Mouse (Mus musculus) lung, postnatal 10 days (tissue): Measurements from ENCODE around the gene Parp6.

ENCODE experiments used
- DNase-seq: peaks from one replicate; pipeline ENCODE4 v3.0.0; 2021

The Parp6 gene

DNA sequence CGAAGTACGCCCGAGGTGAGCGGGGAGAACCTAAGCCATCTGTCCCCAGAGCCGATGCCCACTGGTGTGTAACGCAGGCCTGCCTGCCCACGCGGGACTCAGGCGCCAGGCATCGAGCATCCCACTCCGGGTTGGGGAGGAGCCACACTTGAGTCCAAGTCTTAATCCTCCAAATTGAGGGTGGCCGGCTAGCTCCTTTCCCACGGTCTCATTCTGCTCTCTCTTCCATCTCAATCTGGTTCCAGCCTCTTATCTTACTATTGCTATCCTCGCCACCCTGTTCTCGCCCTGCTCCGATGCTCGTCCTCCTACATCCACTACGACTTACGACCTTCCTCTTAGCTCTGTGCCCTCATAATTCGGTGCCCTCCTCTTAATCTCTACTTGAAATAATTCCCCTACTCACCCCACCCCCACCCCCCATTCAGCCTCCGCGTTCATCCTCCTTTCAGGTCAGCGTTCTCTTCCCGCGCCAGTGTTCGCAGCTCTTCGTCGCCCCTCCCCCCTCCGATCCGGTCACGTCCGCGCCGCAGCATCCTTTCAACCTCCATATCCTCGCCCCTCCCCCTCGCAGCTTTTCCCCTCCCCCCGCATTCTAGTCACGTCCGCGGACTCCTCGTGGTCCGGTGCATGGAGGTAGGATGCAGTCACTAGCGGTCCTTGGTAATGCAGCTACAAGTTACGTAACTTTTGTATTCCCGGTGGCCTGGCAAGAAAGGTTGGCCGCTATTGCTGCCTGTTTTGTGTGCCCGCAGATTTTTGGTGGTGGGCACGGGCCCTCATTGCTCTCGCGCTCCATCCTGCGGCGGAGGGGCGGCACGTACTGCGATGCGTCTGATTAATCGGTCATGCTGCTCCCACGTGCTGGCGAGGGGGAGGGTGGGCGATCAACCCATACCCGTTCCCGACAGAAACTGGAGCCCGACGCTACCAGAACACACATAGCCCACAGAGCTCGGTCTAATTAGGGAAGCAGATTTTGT, 39.8 kb downstream of the Parp6 start:
- DNase-seq = peak; percentile 85

DNA sequence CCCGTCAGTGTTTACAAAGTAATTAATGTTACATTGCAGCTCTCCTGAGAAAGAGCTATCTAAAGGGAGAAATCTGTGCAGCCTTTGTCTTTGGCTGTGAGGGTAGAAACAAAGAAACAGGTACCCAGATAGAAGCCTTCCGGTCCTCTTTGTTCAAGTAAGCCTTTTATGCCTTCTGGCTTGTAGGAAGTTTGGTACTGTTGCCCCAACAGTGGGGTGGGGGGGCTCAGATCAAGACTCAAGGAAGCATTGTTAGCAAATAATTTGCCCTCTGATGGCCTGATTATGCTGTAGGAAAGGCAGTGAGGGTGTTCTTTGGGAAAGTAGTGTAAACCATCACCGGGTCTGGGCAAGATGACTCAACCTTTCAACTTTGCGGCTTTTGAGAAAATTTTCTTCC, 41.1 kb downstream of the Parp6 start:
- DNase-seq = no peak

DNA sequence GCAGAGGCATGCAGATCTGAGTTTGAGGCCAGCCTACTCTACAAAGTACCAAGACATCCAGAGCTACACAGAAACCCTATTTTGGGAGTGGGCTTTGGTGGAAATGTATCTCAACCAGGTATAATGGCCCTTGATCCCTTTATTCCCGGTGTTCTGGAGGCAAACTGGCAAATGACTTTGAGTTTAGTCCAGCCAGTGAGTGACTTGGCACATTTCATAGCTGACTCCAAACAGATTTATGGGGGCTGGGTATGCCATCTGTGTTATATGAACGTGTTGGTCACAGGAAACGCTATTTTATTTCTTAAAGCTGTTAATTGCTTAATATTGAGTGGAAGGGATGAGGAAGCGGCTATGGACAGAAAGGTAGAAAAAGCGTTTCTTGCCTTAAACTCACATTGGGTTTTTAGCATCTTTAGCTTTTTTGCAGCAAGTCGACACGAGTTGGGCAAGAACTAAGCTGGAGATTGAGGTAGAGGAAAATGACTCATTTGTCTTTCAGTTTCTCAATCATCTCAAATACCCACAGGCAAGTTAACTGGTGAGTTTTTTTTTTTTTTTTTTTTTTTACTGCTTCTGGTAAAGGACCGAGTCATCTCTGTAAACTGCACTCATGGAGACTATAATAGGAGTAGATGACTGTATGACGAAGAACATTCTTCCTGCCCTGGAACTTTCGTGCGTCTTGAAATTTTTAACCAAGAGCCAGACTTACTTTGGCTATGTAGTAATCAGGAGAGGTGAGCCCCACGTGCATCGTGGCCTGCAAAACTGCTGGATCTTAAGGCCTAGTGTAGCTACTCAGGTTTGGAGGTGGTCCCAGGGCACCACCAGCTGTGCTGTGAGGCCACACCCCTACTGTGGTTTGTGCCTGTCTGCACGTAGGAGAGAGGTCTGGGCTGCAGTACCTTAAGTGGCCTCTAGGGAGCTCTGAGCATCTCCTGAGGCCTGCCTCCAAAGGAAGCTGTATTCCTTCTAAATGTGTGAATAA, 42.2 kb downstream of the Parp6 start:
- peak; percentile 94 for DNase-seq

DNA sequence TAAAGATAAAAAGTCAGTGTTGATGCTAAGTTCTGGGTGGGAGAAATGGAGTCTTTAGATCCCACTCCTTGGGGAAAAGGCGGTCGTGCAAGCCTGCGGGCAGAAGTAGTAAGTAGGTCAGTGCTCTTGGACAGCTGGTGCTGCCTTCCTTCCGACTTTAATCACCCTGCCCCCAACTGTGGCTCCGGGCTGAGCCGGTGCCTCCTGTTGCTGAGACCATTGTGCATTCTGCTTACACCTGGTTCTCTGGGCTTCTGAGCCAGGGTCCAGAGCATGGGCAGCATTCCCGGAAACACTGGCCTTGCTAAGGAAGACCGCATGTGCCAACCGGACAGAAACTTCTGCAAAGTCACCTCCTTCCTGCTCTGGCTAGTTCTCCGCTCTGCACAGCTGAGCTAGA, 43.3 kb downstream of the Parp6 start:
- peak; percentile 56 for DNase-seq

DNA sequence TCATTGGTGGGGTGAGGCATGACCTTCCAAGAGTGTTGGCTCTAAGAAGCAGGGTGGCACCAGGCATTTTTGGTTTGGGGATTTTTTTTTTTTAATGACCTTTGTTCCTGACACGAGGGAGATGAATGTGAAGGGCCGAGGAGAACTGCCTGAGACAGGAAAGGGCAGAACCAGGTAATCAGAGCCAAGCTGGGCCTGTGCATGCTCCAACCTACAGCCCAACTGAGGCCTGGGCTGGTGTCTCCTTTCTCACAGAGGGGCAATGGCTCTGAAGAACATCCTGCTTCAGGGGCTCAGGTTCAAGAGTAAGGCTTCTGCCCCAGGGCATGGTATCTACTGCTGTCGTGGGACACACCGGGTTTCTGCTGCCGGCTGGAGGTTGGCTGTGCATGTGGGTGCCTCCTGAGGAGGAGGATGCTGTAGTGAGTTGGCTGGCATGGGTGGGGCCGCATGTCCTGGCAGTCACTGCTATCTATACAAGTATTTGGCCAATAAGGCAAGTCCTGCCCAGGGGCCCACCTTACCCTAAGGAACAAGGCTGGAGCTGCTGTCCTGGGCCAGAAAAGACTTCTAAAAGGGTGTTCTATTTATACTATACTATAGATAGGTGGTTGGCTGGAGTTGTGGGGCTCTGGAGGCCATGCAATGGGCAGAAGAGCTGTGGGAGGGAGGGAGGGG, 44.4 kb downstream of the Parp6 start:
- no peak for DNase-seq

DNA sequence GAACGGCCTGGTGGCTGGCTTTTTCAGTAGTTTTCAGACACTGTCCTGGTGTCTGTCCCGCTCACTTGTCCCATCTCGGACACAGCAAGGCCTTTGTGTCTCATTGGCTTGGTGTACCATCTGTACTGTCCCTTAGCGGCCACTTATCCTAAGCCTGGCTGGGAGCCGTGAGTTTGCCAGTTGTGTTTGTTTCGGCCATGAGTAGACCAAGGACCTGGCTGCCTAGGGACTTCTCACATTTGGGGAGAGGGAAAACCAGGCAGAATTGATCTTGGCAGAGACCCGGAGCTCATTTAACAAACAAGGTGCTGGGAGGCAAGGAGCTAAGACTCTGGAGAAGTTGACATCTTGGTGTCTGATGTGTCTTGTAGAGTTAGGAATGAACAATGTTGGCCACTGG, 46.1 kb downstream of the Parp6 start:
- DNase-seq = no peak

DNA sequence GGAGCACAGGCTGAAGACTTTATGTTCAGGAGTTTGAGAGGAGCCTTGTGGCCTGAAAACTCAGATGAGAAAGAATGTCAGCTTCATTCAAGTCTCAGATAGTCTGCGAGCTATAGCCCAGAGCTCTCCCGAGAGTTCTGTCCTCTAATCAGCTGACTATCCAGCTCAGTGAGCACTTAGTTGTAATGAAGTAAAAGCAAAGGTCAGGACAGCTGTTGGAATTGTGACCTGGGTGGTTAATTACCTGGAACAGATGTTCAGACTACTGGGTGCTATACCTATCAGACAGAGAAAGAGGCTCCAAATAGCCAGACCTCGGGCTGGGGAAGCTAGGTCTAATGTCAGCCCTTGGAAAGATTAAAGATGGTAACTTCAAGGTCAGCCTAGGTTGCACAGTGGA, 46.9 kb downstream of the Parp6 start:
- no peak for DNase-seq

DNA sequence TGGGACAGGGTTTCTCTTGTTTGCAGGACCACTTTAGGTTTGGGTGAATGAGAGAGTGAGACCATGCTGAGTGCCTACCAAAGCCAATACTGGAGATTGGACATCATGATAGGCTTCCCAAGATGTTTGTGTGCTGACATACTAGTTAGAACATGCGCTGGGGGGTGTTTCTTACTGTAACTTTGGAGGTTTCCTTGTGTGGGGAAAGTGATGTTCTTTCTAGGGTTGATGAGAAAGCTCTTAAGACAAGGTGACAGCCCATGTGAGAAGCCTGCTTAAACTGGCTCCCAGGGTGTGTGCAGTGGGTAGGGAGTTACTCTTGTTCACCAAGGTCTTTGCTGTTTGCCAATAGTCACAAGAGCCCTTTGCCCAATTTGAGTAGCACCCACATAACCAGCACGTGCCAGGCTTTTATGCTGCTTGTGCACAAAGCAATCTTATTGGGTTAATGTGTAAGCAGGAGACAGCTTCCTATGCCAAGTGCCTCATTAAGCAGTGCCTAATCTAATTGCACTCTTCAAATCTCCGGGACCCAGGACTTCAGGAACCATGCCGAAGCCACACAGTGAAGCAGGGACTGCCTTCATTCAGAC, 47.7 kb downstream of the Parp6 start:
- no peak for DNase-seq

DNA sequence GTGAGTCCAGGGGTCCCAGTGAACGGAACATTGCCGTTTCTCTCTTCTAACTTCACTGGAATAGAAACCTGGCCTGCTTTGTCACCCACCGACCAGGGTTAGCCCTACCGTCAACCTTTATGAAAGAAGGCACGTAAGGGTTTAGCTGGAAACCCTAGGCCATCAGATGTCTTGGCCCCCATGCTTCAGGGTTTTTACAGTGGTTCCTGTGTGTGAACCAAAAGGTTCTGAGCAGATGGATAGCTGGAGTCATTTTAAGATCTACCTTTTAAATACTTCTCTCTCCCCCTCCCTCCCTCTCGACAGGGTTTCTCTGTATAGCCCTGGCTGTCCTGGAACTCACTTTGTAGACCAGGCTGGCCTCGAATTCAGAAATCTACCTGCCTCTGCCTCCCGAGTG, 48.9 kb downstream of the Parp6 start:
- no peak for DNase-seq

DNA sequence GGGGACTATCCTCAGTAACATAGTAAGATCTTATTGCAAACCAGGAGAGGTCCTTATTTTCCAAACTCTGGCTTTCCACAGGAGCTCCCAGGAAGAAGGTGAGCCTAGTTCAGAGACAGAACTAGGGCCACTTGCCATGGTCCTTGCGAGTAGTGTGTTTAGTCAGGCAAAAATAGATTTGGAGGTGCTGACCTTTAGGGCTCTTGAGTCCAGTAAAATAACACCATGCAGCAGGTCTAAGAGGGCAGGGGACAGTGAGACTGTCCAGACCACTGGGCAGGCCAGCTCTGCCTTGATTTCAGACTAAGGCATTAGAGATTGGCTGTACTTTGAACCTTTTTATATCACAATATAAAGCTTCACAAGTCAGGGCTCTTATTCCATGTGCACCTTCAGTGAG, 49.7 kb downstream of the Parp6 start:
- no peak for DNase-seq

DNA sequence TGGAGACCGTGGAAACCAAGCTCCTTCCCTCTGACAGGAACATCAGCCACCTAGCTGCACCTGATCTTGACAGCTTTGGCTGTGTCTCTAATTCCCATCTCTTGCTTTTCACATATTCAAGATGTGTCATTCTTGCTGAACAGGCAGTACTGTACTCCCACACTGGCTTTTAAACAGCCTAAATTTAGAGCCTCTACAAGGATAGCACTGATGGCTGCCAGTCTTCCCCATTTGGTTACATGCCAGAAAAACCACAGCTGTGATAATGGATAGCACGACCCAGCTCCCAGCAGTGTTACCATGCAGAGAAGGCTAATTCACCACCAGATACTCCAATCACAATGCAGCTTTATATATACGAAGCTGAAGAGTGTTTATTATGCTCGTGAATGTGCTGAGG, 50.2 kb downstream of the Parp6 start:
- DNase-seq = no peak

DNA sequence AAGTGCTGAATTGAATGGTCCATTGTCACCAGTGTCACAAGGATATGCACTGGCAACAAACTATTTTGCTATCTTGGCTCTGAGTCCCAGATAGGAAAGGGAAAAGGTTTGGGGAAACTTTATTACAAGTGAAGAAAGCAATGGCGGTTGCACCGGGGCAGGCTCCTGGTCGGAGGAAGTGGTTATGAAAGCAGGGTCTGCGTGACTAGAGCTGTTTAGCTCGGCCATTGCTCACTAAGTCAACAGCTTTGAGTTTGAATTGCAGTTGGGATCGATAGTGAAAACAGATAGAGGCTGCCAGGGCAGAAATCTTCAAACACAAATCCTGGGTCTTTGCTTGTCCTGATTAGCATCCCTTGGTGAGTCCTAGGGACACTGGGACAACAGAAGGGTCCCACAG, 50.8 kb downstream of the Parp6 start:
- no peak for DNase-seq

DNA sequence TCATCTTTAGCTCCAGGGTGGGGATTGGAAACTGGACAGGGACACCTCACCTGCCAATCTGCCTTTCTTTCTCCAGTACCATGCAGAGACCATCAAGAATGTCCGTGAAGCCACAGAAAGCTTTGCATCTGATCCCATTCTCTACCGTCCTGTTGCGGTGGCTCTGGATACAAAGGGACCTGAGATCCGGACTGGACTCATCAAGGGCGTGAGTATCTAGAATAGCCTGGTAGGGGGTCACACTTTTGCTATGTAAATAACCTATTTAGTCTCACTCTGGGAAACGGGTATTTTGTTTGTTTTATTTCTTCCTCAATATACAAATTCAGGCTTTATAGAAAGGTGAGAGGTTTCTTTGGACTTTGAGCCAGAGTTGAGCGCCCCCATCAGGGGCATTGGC, 51.4 kb downstream of the Parp6 start:
- no peak for DNase-seq

DNA sequence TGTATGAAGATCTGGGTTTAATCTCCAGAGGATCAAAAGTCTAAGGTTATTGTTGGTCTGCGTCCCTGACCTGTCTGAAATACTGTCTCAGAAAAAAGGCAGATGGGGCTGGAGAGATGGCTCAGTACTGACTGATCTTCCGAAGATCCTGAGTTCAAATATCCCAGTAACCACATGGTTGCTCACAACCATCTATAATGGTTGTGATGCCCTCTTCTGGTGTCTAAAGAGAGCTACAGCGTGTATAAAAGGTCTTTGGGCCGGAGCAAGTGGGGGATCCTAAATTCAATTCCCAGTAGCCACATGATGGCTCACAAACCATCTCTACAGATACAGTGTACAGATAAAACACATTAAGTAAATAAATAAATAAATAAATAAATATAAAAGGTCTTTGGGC, 52.1 kb downstream of the Parp6 start:
- no peak for DNase-seq

DNA sequence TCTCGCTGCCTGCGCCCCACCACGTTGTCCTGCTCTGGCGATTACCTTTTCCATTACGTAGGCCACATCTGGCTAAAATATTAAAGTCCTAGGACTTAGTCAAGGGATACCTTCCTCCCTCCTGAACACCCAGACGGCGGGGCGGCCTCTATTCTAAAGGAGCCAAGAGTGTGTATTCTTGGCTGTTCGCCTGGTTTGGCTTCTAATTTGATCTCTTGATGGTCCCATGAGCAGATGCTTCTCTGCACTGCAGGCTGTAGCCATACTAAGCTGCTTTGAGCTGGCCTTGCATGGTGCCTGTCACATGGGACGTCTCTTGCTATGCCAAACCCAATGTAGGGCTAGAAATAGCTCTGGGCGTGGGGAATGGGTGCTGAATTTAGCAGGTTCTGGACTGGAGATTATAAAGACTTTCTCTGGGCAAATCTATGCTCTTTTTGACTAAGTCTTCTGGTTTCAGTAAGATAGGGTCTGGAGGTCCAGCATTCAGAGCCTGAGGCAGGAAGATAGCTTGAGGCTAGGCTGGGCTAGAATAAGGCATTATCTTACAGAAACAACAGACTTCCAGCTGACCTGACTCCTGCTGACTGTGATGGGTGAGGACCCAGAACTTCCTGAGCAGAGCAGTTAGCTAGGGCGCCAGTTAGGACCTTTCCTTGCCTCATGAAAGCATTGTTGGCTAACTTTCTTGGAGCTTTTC, 55.3 kb downstream of the Parp6 start:
- no peak for DNase-seq

DNA sequence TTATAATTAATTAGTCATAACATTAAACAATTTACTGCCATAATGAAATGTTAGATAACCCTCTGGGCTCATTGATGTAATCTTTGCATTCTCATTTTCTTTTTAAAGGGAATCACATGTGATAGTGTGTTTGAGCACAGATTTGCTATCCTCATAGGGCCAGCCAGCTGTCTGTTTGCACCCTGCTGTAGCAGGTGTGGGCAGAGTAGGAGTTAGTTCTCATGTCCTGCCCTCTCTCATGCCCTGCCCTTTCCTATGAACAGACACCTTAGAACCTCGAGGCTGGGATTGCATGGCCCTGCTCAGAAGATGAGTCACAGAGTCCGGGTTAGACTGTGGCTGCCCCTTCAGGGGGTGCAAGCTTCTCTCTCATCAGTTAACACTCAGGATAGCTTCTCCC, 56.3 kb downstream of the Parp6 start:
- DNase-seq = no peak

DNA sequence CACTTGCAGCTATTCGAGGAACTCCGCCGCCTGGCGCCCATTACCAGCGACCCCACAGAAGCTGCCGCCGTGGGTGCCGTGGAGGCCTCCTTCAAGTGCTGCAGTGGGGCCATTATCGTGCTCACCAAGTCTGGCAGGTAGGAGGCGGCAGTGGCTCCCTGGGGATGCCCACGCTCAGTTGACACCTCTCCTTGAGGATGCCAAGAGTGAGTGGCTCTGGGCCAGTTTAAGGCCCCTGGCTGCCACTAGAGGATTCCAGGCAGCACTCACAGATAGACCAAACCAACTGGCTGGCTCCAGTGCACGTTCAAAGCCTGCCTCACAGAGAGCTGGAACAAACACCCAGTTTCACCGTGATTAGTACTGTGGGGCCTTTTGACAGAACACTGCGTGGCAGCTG, 58.5 kb downstream of the Parp6 start:
- DNase-seq = no peak

DNA sequence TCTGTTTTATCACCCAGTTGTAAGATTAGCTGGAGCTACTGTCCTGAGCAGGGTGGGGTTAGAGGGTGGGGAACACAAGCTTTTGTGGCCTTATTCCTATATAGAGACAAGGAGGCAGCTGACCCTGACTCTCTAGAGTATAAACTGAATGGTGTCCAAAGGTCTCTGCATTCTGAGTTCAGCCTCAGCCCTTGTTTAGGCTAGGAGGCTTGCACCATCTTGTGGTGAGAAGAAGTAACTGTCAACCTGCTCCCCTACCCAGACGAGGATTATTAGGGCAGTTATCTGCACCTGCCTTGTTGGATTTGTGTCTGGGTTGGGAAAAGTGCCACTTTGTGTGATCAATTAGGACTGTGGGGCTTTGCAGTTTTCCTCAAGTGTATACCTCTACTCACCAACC, 61.2 kb downstream of the Parp6 start:
- peak; percentile 64 for DNase-seq

DNA sequence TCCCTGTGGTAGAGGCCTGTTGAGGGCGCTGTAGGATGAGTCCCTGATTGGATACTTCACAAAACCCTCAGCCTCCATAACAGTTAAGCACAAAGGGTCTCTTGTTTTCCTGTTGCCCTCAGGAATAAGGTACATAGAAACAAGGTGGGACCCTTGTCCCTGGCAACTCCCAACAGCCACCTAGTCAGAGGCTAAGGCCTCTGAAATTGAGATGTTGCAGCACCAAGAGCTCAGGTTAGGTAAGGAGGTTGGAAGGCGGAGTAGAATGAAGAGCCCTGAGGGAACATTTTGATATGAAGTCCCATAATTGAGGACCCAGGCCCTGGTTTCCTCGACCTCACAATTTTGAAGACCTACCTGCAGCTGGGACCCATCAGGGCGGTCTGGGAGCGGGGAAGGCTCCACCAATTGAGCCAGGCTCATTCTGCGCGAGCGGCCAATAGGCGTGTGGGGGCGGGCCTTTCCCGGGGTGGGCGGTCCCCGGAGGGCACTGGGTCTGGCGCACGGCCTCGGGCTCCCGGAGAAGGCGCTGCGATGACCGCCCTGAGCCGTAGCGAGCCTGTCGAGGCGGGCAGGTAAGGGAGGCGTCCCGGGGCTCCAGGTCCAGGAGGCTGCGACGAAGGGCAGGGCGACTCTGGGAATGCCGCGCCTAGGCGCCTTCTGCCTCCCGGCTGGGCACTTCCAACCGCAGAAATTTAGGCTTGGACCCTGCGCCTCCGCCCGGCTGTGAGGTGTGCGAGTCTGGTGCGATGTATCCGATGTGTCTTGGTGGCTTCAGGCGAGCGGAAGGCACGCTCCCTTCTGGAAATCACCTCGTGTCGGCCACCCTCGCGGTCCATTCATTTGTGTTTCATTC, 62.8 kb downstream of the Parp6 start, which contains the start of gene Gramd2:
Gene Gramd2 (plus strand): TSS at position 467 of the 856 bp plus-strand sequence.
- peak; percentile 86 for DNase-seq

DNA sequence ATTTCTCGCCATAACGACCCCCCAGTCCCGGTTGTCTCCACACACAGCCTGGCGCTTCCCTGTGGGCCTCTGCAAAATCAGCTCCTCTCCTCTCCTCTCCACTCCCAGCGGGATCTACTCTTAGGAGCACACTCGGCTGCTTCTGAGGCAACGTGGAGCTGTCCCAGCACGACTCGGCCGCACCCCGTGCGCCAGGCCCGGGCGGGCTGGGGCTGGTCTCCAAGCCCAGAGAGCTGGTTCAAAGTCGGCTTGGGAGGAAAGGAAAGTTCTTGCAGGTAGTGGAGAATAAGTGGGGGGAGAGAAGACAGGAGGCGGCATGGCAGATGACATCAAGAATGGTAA, 63.4 kb downstream of the Parp6 start:
- no peak for DNase-seq

DNA sequence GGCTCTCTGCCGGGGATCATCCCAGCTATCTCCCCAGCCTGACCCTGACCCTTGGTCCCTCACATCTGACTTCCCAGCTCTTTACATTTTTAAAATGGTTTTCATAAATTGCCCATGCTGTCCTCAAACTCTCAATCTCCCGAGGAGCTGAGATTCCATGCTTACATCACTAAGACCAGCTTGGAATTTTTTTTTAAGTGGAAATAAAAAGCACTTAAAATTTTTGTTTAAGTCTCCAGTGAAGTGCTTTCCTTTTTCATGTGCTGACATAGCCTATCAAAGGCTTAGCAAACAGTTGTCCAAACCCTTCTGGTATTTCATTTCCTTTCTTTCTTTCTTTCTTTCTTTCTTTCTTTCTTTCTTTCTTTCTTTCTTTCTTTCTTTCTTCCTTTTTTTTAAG, 66.9 kb downstream of the Parp6 start:
- DNase-seq = no peak
